Mouse (Mus musculus): ENCODE measurements at regions not wholly inside any gene's neighbourhood (a gene's known extent, or its start where the extent isn't known, plus 50 kb on each side); places are given as distances from the start of the nearest gene placed in this dataset.
"Not testable (repeated sequence)": the region's sequence is repeated elsewhere in the genome, so short reads cannot be mapped to it uniquely, and the experiment has no call there.

GRCm38 (mm10) chr1:143265216-143265615 lies 375.2 kb upstream of the B3galt2 start:
- DNase-seq: no peak

- no peak for DNase-seq
Measured at GRCm38 (mm10) chr1:143286274-143286967, 354.0 kb upstream of the B3galt2 start.

GRCm38 (mm10) chr1:143287448-143287847 lies 353.0 kb upstream of the B3galt2 start:
- DNase-seq: no peak

- DNase-seq: no peak
Measured at GRCm38 (mm10) chr1:143296555-143296954, 343.9 kb upstream of the B3galt2 start.

- no peak for DNase-seq
Measured at GRCm38 (mm10) chr1:143307379-143307778, 333.1 kb upstream of the B3galt2 start.

- DNase-seq: no peak
Measured at GRCm38 (mm10) chr1:143318381-143318780, 322.1 kb upstream of the B3galt2 start.

- DNase-seq: no peak
Measured at GRCm38 (mm10) chr1:143319568-143319967, 320.9 kb upstream of the B3galt2 start.

- DNase-seq: no peak
Measured at GRCm38 (mm10) chr1:143351388-143351787, 289.1 kb upstream of the B3galt2 start.

- not testable (repeated sequence) for DNase-seq
Measured at GRCm38 (mm10) chr1:143360256-143360655, 280.2 kb upstream of the B3galt2 start.

GRCm38 (mm10) chr1:143391851-143392250 lies 248.6 kb upstream of the B3galt2 start:
- no peak for DNase-seq

Data from layer of hippocampus, postnatal 36 days (tissue).